Mouse (Mus musculus) lung, postnatal 0 days (tissue): ENCODE measurements around the gene Eif4g3.

Experiments used
- CTCF ChIP-seq: IDR thresholded peaks from 2 replicates; pipeline ENCODE4 v1.5.1; 2016; ENCODE audit warnings: antibody characterized with exemption, mild to moderate bottlenecking
- EP300 ChIP-seq: IDR thresholded peaks from 2 replicates; pipeline ENCODE4 v1.6.1; 2016; ENCODE audit warnings: antibody characterized with exemption, mild to moderate bottlenecking, control low read depth

DNA sequence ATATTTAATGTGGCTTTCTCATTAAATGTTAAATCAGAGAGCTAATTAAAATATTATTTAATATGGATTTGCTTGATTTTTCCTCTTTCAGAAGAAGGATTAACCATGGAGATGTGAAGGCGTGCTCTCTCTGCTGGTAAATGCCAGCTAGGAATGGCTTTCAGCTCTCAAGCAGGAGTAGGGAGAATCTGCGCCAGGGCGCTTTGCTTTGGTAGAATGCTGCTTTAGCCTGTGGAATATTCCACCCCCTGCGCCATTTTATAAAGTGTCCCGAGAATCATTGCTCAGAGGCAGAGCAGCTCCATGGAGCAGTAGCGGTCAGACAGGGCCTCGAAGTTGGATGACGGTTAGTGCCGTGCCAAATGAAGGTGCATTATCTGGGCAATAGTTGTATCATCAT, 58.7 kb downstream of the Eif4g3 start:
- TF ChIP-seq CTCF (no peak), EP300 (no peak)
